8 mouse cellular contexts compared by ENCODE assay signal in the genomic region with DNA sequence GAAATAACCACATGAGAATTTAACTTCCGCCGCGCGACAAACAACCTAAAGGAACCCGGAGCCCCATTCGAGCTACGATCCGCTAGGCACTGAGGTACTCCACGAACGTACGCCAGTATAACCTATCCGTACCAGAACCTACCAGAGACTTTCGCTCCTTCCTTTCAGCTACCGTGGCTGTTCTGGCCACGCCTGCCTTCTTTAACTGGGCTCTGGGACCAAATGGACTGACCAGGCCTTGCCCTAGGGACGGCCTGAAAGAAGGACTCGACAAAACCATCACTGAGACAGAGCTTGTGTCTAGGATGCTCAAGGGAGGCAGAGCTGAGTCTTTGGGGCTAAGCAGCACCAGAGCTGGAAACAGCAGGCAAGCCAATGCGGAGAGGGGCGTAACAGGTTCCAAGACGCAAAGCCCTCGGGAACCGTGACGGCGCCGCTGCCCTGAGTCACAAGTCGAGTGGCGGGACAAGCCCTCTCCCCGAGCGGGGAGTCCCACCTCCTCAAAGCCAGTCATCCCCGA. TPM values are rescaled to one million over a fixed set of nuclear protein-coding genes. Genes with fewer than 3 reads are reported as not detected.
DNase-seq lines count a peak whose midpoint lies in the region; ATAC-seq and TF ChIP-seq lines count a peak whose summit lies in the region.

No protein-coding gene starts in this region.

- H3K9me3 ChIP-seq in forebrain, embryonic 12.5 days: no peaks in the 10 kb centered on the region
- no peaks in the 10 kb centered on the region for H3K9me3 ChIP-seq in liver, embryonic 11.5 days (ENCODE audit: control insufficient read depth, low read length)
- no peaks in the 10 kb centered on the region for H3K9me3 ChIP-seq in neural tube, embryonic 15.5 days (replicated peaks)

- WGBS in forebrain, embryonic 12.5 days: under 1% methylated on average over 30 of the region's 30 CpGs
- 3% methylated on average over 30 of the region's 30 CpGs for WGBS in liver, embryonic 11.5 days
- WGBS in neural tube, embryonic 15.5 days: 1% methylated on average over 30 of the region's 30 CpGs

- H3K4me2 ChIP-seq in forebrain, embryonic 12.5 days: peak overlapping the region; percentile 88
- peak overlapping the region; percentile 97 for H3K4me2 ChIP-seq in liver, embryonic 11.5 days
- H3K4me2 ChIP-seq in neural tube, embryonic 15.5 days: peak overlapping the region; percentile 83

- H3K27me3 ChIP-seq in Patski: no peaks in the 10 kb centered on the region
- H3K27me3 ChIP-seq in forebrain, embryonic 12.5 days: peaks cover 38% of the 10 kb centered on the region
- peaks cover 9% of the 10 kb centered on the region for H3K27me3 ChIP-seq in liver, embryonic 11.5 days (replicated peaks; ENCODE audit: control insufficient read depth, insufficient read depth, low read length)
- H3K27me3 ChIP-seq in neural tube, embryonic 15.5 days (replicated peaks): peaks cover 18% of the 10 kb centered on the region

- peak overlapping the region; percentile 61; the same call in 1 of the 2 replicates for H3K27ac ChIP-seq in forebrain, embryonic 12.5 days
- H3K27ac ChIP-seq in liver, embryonic 11.5 days (ENCODE audit: low read depth, low read length): no peak overlapping the region
- H3K27ac ChIP-seq in neural tube, embryonic 15.5 days (replicated peaks): peak overlapping the region; percentile 75

- peaks cover 18% of the 10 kb centered on the region for H3K4me1 ChIP-seq in forebrain, embryonic 12.5 days
- H3K4me1 ChIP-seq in liver, embryonic 11.5 days (replicated peaks; ENCODE audit: control insufficient read depth, insufficient read depth, low read length): peaks cover 26% of the 10 kb centered on the region
- peaks cover 33% of the 10 kb centered on the region for H3K4me1 ChIP-seq in neural tube, embryonic 15.5 days

- H3K36me3 ChIP-seq in forebrain, embryonic 12.5 days (replicated peaks): no peaks in the 10 kb centered on the region
- no peaks in the 10 kb centered on the region for H3K36me3 ChIP-seq in liver, embryonic 11.5 days (ENCODE audit: control insufficient read depth, insufficient read depth, low read length)
- no peaks in the 10 kb centered on the region for H3K36me3 ChIP-seq in neural tube, embryonic 15.5 days

- intact Hi-C loops in left cerebral cortex, postnatal 10 days (cut with DNase I): no loop called here

- DNase-seq in left cerebral cortex, adult 18-20 months (ENCODE audit: low spot score in 2 of 2): peak; percentile 25 to 36
- no peak for DNase-seq in left cerebral cortex, postnatal 10 days (ENCODE audit: extremely low spot score in 1 of 2, low spot score in 2 of 2)
- no peak for DNase-seq in Patski (ENCODE audit: low read depth, low spot score)
- DNase-seq in liver, embryonic 11.5 days (ENCODE audit: low spot score): no peak
- DNase-seq in Muller cell, postnatal 12 days (ENCODE audit: inconsistent ontology term): no peak
- no peak for DNase-seq in layer of hippocampus, adult 9-11 months

- in situ Hi-C loops in Patski (cut with MboI; ENCODE audit: low pct_unique_long_range_greater_than_20kb): no loop called here

- H3K4me3 ChIP-seq in forebrain, embryonic 12.5 days (replicated peaks): peak overlapping the region; percentile 72
- H3K4me3 ChIP-seq in liver, embryonic 11.5 days (ENCODE audit: low read depth, low read length): peak overlapping the region; percentile 74
- H3K4me3 ChIP-seq in neural tube, embryonic 15.5 days (replicated peaks): peak overlapping the region; percentile 66

- CTCF ChIA-PET in Patski (lab: Charles Lee): interaction anchor here (1.1 to 2.8 kb wide), 2 partner anchors 10 to 13 kb away, joined by 3 to 18 read pairs; no protein-coding TSS in a partner anchor

- TF ChIP-seq CTCF in Patski (IDR thresholded peaks at IDR 0.05): no peak

- POLR2A ChIA-PET in Patski (lab: Charles Lee): interaction anchor here (0.6 to 1.5 kb wide), 5 partner anchors 10 to 337 kb away, joined by 3 to 4 read pairs (median 3); no protein-coding TSS in a partner anchor

- peak; percentile 58 for ATAC-seq in Patski
- ATAC-seq in forebrain, embryonic 12.5 days (ENCODE audit: low FRiP score): no peak
- peak; percentile 3 for ATAC-seq in liver, embryonic 11.5 days (replicated peaks; ENCODE audit: low FRiP score)
- ATAC-seq in neural tube, embryonic 15.5 days (ENCODE audit: low FRiP score): peak; percentile 25

- peak overlapping the region; percentile 72 for H3K9ac ChIP-seq in forebrain, embryonic 12.5 days
- peak overlapping the region; percentile 66 for H3K9ac ChIP-seq in liver, embryonic 11.5 days (ENCODE audit: low read depth, low read length)
- peak overlapping the region; percentile 61 for H3K9ac ChIP-seq in neural tube, embryonic 15.5 days (replicated peaks)

RNA-seq across cellular contexts. Expression of gene Atg16l2, which starts 0.6 kb away (rescaled TPM):
- 10 to 100 TPM; 59.1 to 62.5 TPM for total RNA-seq in left cerebral cortex, adult 18-20 months (2021)
- total RNA-seq in left cerebral cortex, postnatal 10 days (2021): 10 to 100 TPM; 52.1 to 52.4 TPM
- polyA plus RNA-seq in Patski (2021): 39.5 TPM
- polyA plus RNA-seq in forebrain, embryonic 12.5 days (2016; fragmentation: Nextera tagmentation; extraction: Ambion mirVana): 18.8 and 21.8 TPM in 2 replicates
- 5.7 and 6.4 TPM in 2 replicates for polyA plus RNA-seq in liver, embryonic 11.5 days (2014; fragmentation: Nextera tagmentation; extraction: Ambion mirVana)
- 28.3 and 33.1 TPM in 2 replicates for polyA plus RNA-seq in neural tube, embryonic 15.5 days (2015; fragmentation: Nextera tagmentation; extraction: Ambion mirVana)

RNA-seq across cellular contexts. Expression of gene Stard10, which starts 15.5 kb away (rescaled TPM):
- 10 to 100 TPM; 90.2 to 96.6 TPM for total RNA-seq in left cerebral cortex, adult 18-20 months (2021)
- total RNA-seq in left cerebral cortex, postnatal 10 days (2021): 10 to 100 TPM; 16.2 to 18.7 TPM
- polyA plus RNA-seq in Patski (2021): 68.5 TPM
- 5.8 and 6.2 TPM in 2 replicates for polyA plus RNA-seq in forebrain, embryonic 12.5 days (2016; fragmentation: Nextera tagmentation; extraction: Ambion mirVana)
- polyA plus RNA-seq in liver, embryonic 11.5 days (2014; fragmentation: Nextera tagmentation; extraction: Ambion mirVana): 86.4 and 93.9 TPM in 2 replicates
- 12.8 and 25.3 TPM in 2 replicates for polyA plus RNA-seq in neural tube, embryonic 15.5 days (2015; fragmentation: Nextera tagmentation; extraction: Ambion mirVana)

RNA-seq across cellular contexts. Expression of gene Arap1, which starts 46.4 kb away (rescaled TPM):
- total RNA-seq in left cerebral cortex, adult 18-20 months (2021): 10 to 100 TPM; 15.6 to 24.1 TPM
- total RNA-seq in left cerebral cortex, postnatal 10 days (2021): 10 to 100 TPM; 16.1 to 17.8 TPM
- polyA plus RNA-seq in Patski (2021): 31.1 TPM
- 11.9 and 13.4 TPM in 2 replicates for polyA plus RNA-seq in forebrain, embryonic 12.5 days (2016; fragmentation: Nextera tagmentation; extraction: Ambion mirVana)
- polyA plus RNA-seq in liver, embryonic 11.5 days (2014; fragmentation: Nextera tagmentation; extraction: Ambion mirVana): 33.8 and 33.9 TPM in 2 replicates
- 9.7 and 19.9 TPM in 2 replicates for polyA plus RNA-seq in neural tube, embryonic 15.5 days (2015; fragmentation: Nextera tagmentation; extraction: Ambion mirVana)

Comparison
In these comparisons a context has a peak if more than half of its experiments do, and no peak if none do; other contexts are left out.
1. DNase-seq: peak in left cerebral cortex, adult 18-20 months (2 of 2); none in left cerebral cortex, postnatal 10 days (0 of 2), Patski (single experiment), liver, embryonic 11.5 days (single experiment), Muller cell, postnatal 12 days (single experiment) and layer of hippocampus, adult 9-11 months (single experiment).
2. Peak in every context shown above with its lines, with median percentiles within 50 percentile points of each other: H3K4me2 ChIP-seq, H3K4me3 ChIP-seq and H3K9ac ChIP-seq.